Mouse (Mus musculus): ENCODE measurements around the gene Flywch2. TPM values are rescaled to one million over a fixed set of nuclear protein-coding genes. Genes with fewer than 3 reads are reported as not detected.

Flywch2 gene
- polyA plus RNA-seq, 1 experiment: 1.6 TPM

GRCm38 (mm10) chr17:23737493-23738445, 48.1 kb downstream of the Flywch2 start:
- peaks cover 3% of the 10 kb centered on the region; the same call in 1 of the 2 replicates for H3K4me1 ChIP-seq (ENCODE audit: control insufficient read depth, insufficient read depth, low read length)
- no peak overlapping the region for H3K27ac ChIP-seq (ENCODE audit: insufficient read depth, low read depth, low read length)
- H3K4me3 ChIP-seq (ENCODE audit: insufficient read depth, low read length): no peak overlapping the region
- no peak for TF ChIP-seq POLR2A (IDR thresholded peaks at IDR 0.05; ENCODE audit: borderline replicate concordance, low read depth, low read length)
- no peak for TF ChIP-seq CTCF (IDR thresholded peaks at IDR 0.05; ENCODE audit: low read depth, low read length)

GRCm38 (mm10) chr17:23734341-23734740, 51.5 kb downstream of the Flywch2 start:
- H3K4me3 ChIP-seq (ENCODE audit: insufficient read depth, low read length): no peak overlapping the region
- peaks cover 7% of the 10 kb centered on the region for H3K4me1 ChIP-seq (ENCODE audit: control insufficient read depth, insufficient read depth, low read length)
- TF ChIP-seq POLR2A (IDR thresholded peaks at IDR 0.05; ENCODE audit: borderline replicate concordance, low read depth, low read length) (no peak), CTCF (IDR thresholded peaks at IDR 0.05; ENCODE audit: low read depth, low read length) (no peak)
- no peak overlapping the region for H3K27ac ChIP-seq (ENCODE audit: insufficient read depth, low read depth, low read length)

GRCm38 (mm10) chr17:23730441-23730840, 55.4 kb downstream of the Flywch2 start:
- TF ChIP-seq CTCF (IDR thresholded peaks at IDR 0.05; ENCODE audit: low read depth, low read length): no peak
- TF ChIP-seq POLR2A (IDR thresholded peaks at IDR 0.05; ENCODE audit: borderline replicate concordance, low read depth, low read length): no peak

More at GRCm38 (mm10) chr17:23730441-23730840, 55.4 kb downstream of the Flywch2 start:
- H3K4me3 ChIP-seq (ENCODE audit: insufficient read depth, low read length): no peak overlapping the region
- peaks cover 15% of the 10 kb centered on the region for H3K4me1 ChIP-seq (ENCODE audit: control insufficient read depth, insufficient read depth, low read length)
- H3K27ac ChIP-seq (ENCODE audit: insufficient read depth, low read depth, low read length): no peak overlapping the region

Other genes starting within 250 kb of the Flywch2 start
- 2.6 and 4.1 TPM in 2 replicates for gene Zfp213, start 221.8 kb downstream of the Flywch2 start, polyA plus RNA-seq (2012; ENCODE audit: insufficient read depth, insufficient read length, missing spikeins)
- gene Zfp13, start 186.6 kb downstream of the Flywch2 start, polyA plus RNA-seq (2012; ENCODE audit: insufficient read depth, insufficient read length, missing spikeins): 1.2 and 1.3 TPM in 2 replicates
- gene Zscan10, start 185.2 kb downstream of the Flywch2 start, polyA plus RNA-seq (2012; ENCODE audit: insufficient read depth, insufficient read length, missing spikeins): not detected in 2 replicates
- gene Mmp25, start 140.8 kb downstream of the Flywch2 start, polyA plus RNA-seq (2012; ENCODE audit: insufficient read depth, insufficient read length, missing spikeins): 0.38 and 0.41 TPM in 2 replicates
- not detected in 2 replicates for gene Bicdl2, start 125.6 kb downstream of the Flywch2 start, polyA plus RNA-seq (2012; ENCODE audit: insufficient read depth, insufficient read length, missing spikeins)
- 101 and 118 TPM in 2 replicates for gene Hcfc1r1, start 112.5 kb downstream of the Flywch2 start, polyA plus RNA-seq (2012; ENCODE audit: insufficient read depth, insufficient read length, missing spikeins)
- gene Thoc6, start 112.2 kb downstream of the Flywch2 start, polyA plus RNA-seq (2012; ENCODE audit: insufficient read depth, insufficient read length, missing spikeins): 20.9 and 23.4 TPM in 2 replicates
- gene Tnfrsf12a, start 108.6 kb downstream of the Flywch2 start, polyA plus RNA-seq (2012; ENCODE audit: insufficient read depth, insufficient read length, missing spikeins): 4.9 and 5.6 TPM in 2 replicates
- gene Cldn6, start 106.8 kb downstream of the Flywch2 start, polyA plus RNA-seq (2012; ENCODE audit: insufficient read depth, insufficient read length, missing spikeins): not detected in 2 replicates
- gene Cldn9, start 102.1 kb downstream of the Flywch2 start, polyA plus RNA-seq (2012; ENCODE audit: insufficient read depth, insufficient read length, missing spikeins): not detected in 2 replicates
- not detected in 2 replicates for gene 1520401A03Rik, start 63.3 kb downstream of the Flywch2 start, polyA plus RNA-seq (2012; ENCODE audit: insufficient read depth, insufficient read length, missing spikeins)
- 17.3 and 20.1 TPM in 2 replicates for gene Pkmyt1, start 59.7 kb downstream of the Flywch2 start, polyA plus RNA-seq (2012; ENCODE audit: insufficient read depth, insufficient read length, missing spikeins)
- 13.9 TPM in 2 replicates for gene Paqr4, start 45.2 kb downstream of the Flywch2 start, polyA plus RNA-seq (2012; ENCODE audit: insufficient read depth, insufficient read length, missing spikeins)
- not detected in 2 replicates for gene Kremen2, start 40.2 kb downstream of the Flywch2 start, polyA plus RNA-seq (2012; ENCODE audit: insufficient read depth, insufficient read length, missing spikeins)
- 20.4 and 21.3 TPM in 2 replicates for gene Flywch1, start 14.5 kb downstream of the Flywch2 start, polyA plus RNA-seq (2012; ENCODE audit: insufficient read depth, insufficient read length, missing spikeins)
- 502 and 543 TPM in 2 replicates for gene Srrm2, start 4.5 kb upstream of the Flywch2 start, polyA plus RNA-seq (2012; ENCODE audit: insufficient read depth, insufficient read length, missing spikeins)
- gene Elob, start 43.1 kb upstream of the Flywch2 start, polyA plus RNA-seq (2012; ENCODE audit: insufficient read depth, insufficient read length, missing spikeins): 240 and 243 TPM in 2 replicates
- gene Prss33, start 50.0 kb upstream of the Flywch2 start, polyA plus RNA-seq (2012; ENCODE audit: insufficient read depth, insufficient read length, missing spikeins): not detected in 2 replicates
- gene Prss32, start 57.8 kb upstream of the Flywch2 start, polyA plus RNA-seq (2012; ENCODE audit: insufficient read depth, insufficient read length, missing spikeins): not detected in 2 replicates
- gene Prss41, start 58.1 kb upstream of the Flywch2 start, polyA plus RNA-seq (2012; ENCODE audit: insufficient read depth, insufficient read length, missing spikeins): not detected in 2 replicates
- not detected in 2 replicates for gene Prss21, start 82.0 kb upstream of the Flywch2 start, polyA plus RNA-seq (2012; ENCODE audit: insufficient read depth, insufficient read length, missing spikeins)
- gene Dcpp1, start 94.8 kb upstream of the Flywch2 start, polyA plus RNA-seq (2012; ENCODE audit: insufficient read depth, insufficient read length, missing spikeins): not detected in 2 replicates
- not detected in 2 replicates for gene Dcpp2, start 94.8 kb upstream of the Flywch2 start, polyA plus RNA-seq (2012; ENCODE audit: insufficient read depth, insufficient read length, missing spikeins)
- gene Dcpp3, start 131.4 kb upstream of the Flywch2 start, polyA plus RNA-seq (2012; ENCODE audit: insufficient read depth, insufficient read length, missing spikeins): not detected in 2 replicates
- not detected in 2 replicates for gene Sbp, start 155.6 kb upstream of the Flywch2 start, polyA plus RNA-seq (2012; ENCODE audit: insufficient read depth, insufficient read length, missing spikeins)
- not detected in 2 replicates for gene Sbpl, start 169.2 kb upstream of the Flywch2 start, polyA plus RNA-seq (2012; ENCODE audit: insufficient read depth, insufficient read length, missing spikeins)
- gene Prss30, start 194.5 kb upstream of the Flywch2 start, polyA plus RNA-seq (2012; ENCODE audit: insufficient read depth, insufficient read length, missing spikeins): 0.44 and 1.7 TPM in 2 replicates
- gene Prss22, start 212.0 kb upstream of the Flywch2 start, polyA plus RNA-seq (2012; ENCODE audit: insufficient read depth, insufficient read length, missing spikeins): not detected in 2 replicates